Mouse (Mus musculus) CH12.LX (cell line): ENCODE measurements around the gene Atp6ap1l.

Source experiments
- CHD1 ChIP-seq: IDR thresholded peaks from 2 replicates; pipeline ENCODE4 v1.6.1; 2012; ENCODE audit warnings: low read depth, low read length, improper control_type of control experiment, inconsistent platforms
- CTCF ChIP-seq, 2 experiments: IDR thresholded peaks in 1 of 2; conservative IDR thresholded peaks in 1 of 2; 2 replicates each; pipeline ENCODE4 v1.5.1; 2011 to 2012; ENCODE audit warnings: low read depth in 2 of 2, low read length in 2 of 2, improper control_type of control experiment in 1 of 2, inconsistent platforms in 1 of 2, mild to moderate bottlenecking in 1 of 2, moderate library complexity in 1 of 2
- EP300 ChIP-seq: IDR thresholded peaks from 2 replicates; pipeline ENCODE4 v1.6.1; 2011; ENCODE audit warnings: low read length, improper control_type of control experiment
- JUND ChIP-seq: conservative IDR thresholded peaks from 2 replicates; pipeline ENCODE4 v1.6.1; 2011; ENCODE audit warnings: low read depth, low read length, improper control_type of control experiment
- KAT2A ChIP-seq: IDR thresholded peaks from 2 replicates; pipeline ENCODE4 v1.6.1; 2012; ENCODE audit warnings: low read length, improper control_type of control experiment, inconsistent platforms; ENCODE audit not compliant: insufficient replicate concordance
- MEF2A ChIP-seq: IDR thresholded peaks from 2 replicates; pipeline ENCODE4 v1.6.1; 2014; ENCODE audit warnings: low read depth, mild to moderate bottlenecking, inconsistent platforms, low read length, improper control_type of control experiment, borderline replicate concordance
- MXI1 ChIP-seq: IDR thresholded peaks from 2 replicates; pipeline ENCODE4 v1.6.1; 2011; ENCODE audit warnings: mild to moderate bottlenecking, low read depth, low read length, improper control_type of control experiment
- POLR2A ChIP-seq: IDR thresholded peaks from 2 replicates; pipeline ENCODE4 v1.6.1; 2011; ENCODE audit warnings: low read depth, mild to moderate bottlenecking, improper control_type of control experiment, low read length
- SIN3A ChIP-seq: IDR thresholded peaks from 2 replicates; pipeline ENCODE4 v1.6.1; 2012; ENCODE audit warnings: low read length, improper control_type of control experiment, inconsistent platforms
- USF2 ChIP-seq: conservative IDR thresholded peaks from 2 replicates; pipeline ENCODE4 v1.6.1; 2011; ENCODE audit warnings: low read depth, low read length, improper control_type of control experiment

DNA sequence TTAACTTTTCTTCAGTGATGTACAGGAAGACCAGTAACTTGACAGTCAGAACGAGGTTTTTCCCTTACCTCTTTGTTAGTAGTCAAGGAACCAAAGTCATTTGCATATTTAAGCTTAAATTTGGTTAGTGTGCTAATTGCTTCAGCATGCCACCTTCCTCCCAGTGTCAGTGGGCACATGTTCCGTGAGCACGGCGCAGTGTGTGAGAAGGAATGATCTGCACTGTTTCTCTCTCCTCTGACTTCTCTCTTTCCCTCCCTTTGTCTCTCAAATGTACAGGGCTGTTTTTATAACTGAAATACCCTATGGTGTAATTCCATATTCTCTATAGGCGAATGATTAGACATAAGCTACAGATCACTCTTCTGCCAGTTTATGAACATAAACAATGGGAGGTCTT, 34.4 kb upstream of the Atp6ap1l start:
- TF ChIP-seq CTCF (conservative IDR thresholded peaks at IDR 0.05 in 1 of 2, IDR thresholded peaks at IDR 0.05 in 1 of 2; ENCODE audit: low read depth in 2 of 2, low read length in 2 of 2), result no peak
- no peak for TF ChIP-seq EP300
- no peak for TF ChIP-seq SIN3A
- no peak for TF ChIP-seq POLR2A
- TF ChIP-seq KAT2A, result no peak
- no peak for TF ChIP-seq JUND
- TF ChIP-seq USF2, result no peak
- TF ChIP-seq CHD1, result no peak
- no peak for TF ChIP-seq MEF2A
- no peak for TF ChIP-seq MXI1
